Mouse (Mus musculus) testis, adult 2 months (tissue): ENCODE measurements at regions not wholly inside any gene's neighbourhood (a gene's known extent, or its start where the extent isn't known, plus 50 kb on each side); places are given as distances from the start of the nearest gene placed in this dataset.

Source experiments
- CTCF ChIP-seq: fragments of 200-500 bp; IDR thresholded peaks from 2 replicates; pipeline ENCODE4 v1.5.1; 2012; ENCODE audit warnings: low read depth, mild to moderate bottlenecking, inconsistent platforms, low read length, moderate library complexity; ENCODE audit not compliant: control insufficient read depth, insufficient read depth, insufficient replicate concordance
- POLR2A ChIP-seq: fragments of 200-500 bp; IDR thresholded peaks from 2 replicates; pipeline ENCODE4 v1.6.1; 2012; ENCODE audit warnings: low read depth, mild to moderate bottlenecking, inconsistent platforms, low read length, moderate library complexity; ENCODE audit not compliant: control insufficient read depth

- TF ChIP-seq CTCF (peak; percentile 95), POLR2A (no peak)
Measured at GRCm38 (mm10) chr8:30840064-30840463, 2588.4 kb upstream of the 5930422O12Rik start.
